Mouse (Mus musculus): Measurements from ENCODE around the gene Dnlz. TPM values are rescaled to one million over a fixed set of nuclear protein-coding genes. Genes with fewer than 3 reads are reported as not detected.

Dnlz gene
- total RNA-seq, 2 experiments from 2014 or later = 21.3 to 23.0 TPM

DNA sequence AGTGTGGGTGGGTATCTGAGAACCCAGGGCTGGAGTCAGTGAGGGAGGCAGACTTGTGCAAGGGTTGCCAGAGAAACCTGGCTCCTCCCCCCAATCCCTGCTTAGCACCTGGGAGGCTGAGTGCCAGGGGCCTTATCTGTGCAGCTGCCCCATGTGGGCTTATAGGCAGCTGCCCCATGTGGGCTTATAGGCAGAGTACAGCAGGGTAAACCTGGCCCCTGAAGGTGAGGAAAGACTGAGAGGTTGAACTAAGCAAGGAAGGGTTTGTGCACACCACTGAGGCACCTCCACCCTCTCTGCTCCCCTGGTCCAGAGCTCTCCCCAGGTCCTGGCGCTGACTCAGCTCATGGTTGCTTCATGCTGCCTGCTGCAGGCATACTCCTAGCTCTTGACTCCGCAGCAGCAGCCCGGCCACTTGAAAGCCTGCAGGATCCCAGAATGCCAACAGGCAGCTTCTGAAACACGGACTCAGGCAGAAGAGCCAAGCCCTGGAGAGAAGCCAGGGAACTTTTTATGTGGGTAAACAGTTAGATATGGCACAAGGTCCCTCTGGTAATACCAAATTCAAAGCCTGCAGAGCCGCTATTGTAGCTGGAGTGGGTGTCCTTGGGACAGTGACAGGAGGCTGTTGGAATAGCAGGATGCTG lies 51.6 kb downstream of the Dnlz start:
- DNase-seq (ENCODE audit: low spot score) = no peak

GRCm38 (mm10) chr2:26299336-26299735 lies 52.6 kb downstream of the Dnlz start:
- DNase-seq (ENCODE audit: low spot score) = no peak

DNA sequence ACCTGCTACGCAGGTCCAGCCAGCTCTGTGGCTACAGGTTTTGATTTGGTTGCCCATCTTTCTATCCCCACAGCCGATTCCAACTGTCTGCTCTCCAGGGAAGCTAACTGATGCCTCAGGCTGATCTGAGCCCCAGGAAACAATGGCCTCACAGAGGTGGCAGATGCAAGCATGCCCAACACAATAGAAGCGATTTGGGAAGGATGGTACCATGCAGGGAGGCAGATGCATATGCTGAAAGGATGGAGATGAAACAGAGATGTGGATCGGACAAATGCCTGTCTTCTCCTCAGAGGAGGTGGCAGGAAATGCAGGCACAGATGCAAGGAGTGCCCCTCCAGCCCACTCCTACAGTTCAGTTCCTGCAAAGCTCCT lies 53.1 kb downstream of the Dnlz start:
- no peak for DNase-seq (ENCODE audit: low spot score)

GRCm38 (mm10) chr2:26298208-26298855 lies 53.6 kb downstream of the Dnlz start:
- no peak for DNase-seq (ENCODE audit: low spot score)

Other genes starting within 250 kb of the Dnlz start
- gene Nacc2, start 228.9 kb downstream of the Dnlz start, total RNA-seq (2021) = 10 to 100 TPM; 23.4 to 24.5 TPM
- not detected for gene Lhx3, start 143.8 kb downstream of the Dnlz start, total RNA-seq (2021)
- 1 to 10 TPM; 3.5 to 3.8 TPM for gene Qsox2, start 114.6 kb downstream of the Dnlz start, total RNA-seq (2021)
- not detected for gene Ccdc187, start 57.6 kb downstream of the Dnlz start, total RNA-seq (2021)
- 1 to 10 TPM; 1.6 to 2.3 TPM for gene Gpsm1, start 36.6 kb downstream of the Dnlz start, total RNA-seq (2021)
- gene Card9, start 8.8 kb upstream of the Dnlz start, total RNA-seq (2021) = under 1 TPM; 0.47 to 0.82 TPM
- gene Snapc4, start 28.5 kb upstream of the Dnlz start, total RNA-seq (2021) = 1 to 10 TPM; 4.2 to 6.5 TPM
- 10 to 100 TPM; 24.3 to 25.6 TPM for gene Entr1, start 37.2 kb upstream of the Dnlz start, total RNA-seq (2021)
- gene Pmpca, start 37.2 kb upstream of the Dnlz start, total RNA-seq (2021) = 100 to 1,000 TPM; 131 to 133 TPM
- gene Inpp5e, start 57.1 kb upstream of the Dnlz start, total RNA-seq (2021) = 1 to 10 TPM; 8.6 to 9.2 TPM
- 10 to 100 TPM; 23.5 to 24.8 TPM for gene Sec16a, start 93.1 kb upstream of the Dnlz start, total RNA-seq (2021)
- gene Notch1, start 164.6 kb upstream of the Dnlz start, total RNA-seq (2021) = 10 to 100 TPM in 1 of 2 experiments, 1 to 10 TPM in 1; 6.1 to 10.0 TPM
- 10 to 100 TPM; 19.6 to 34.7 TPM for gene Egfl7, start 227.9 kb upstream of the Dnlz start, total RNA-seq (2021)
- gene Gm20532, start 234.5 kb upstream of the Dnlz start, total RNA-seq (2021) = not detected